Mouse (Mus musculus): ENCODE data around the gene Pold1. TPM values are rescaled to one million over a fixed set of nuclear protein-coding genes. Genes with fewer than 3 reads are reported as not detected.
A peak's percentile ranks its signal among the peaks of the same experiment; 100 is the strongest.

Pold1 gene
- polyA plus RNA-seq, 1 experiment from 2014 or later: 68.4 TPM

GRCm38 (mm10) chr7:44589946-44590345 lies 41.3 kb upstream of the Pold1 start:
- ATAC-seq (ENCODE audit: low read depth): no peak
- no peak for DNase-seq
- peaks cover 91% of the 10 kb centered on the region for H3K27me3 ChIP-seq
- H3K9ac ChIP-seq: no peak overlapping the region
- no peak overlapping the region for H3K27ac ChIP-seq
- 6% methylated on average over 13 of the region's 13 CpGs for WGBS (ENCODE audit: insufficient replicate concordance)
- peaks cover 32% of the 10 kb centered on the region for H3K4me1 ChIP-seq (replicated peaks)
- H3K9me3 ChIP-seq (replicated peaks): no peaks in the 10 kb centered on the region
- no peaks in the 10 kb centered on the region for H3K36me3 ChIP-seq
- no peak overlapping the region for H3K4me3 ChIP-seq (replicated peaks)
- H3K4me2 ChIP-seq: peak overlapping the region; percentile 74

GRCm38 (mm10) chr7:44589149-44589548 lies 40.5 kb upstream of the Pold1 start:
- WGBS (ENCODE audit: insufficient replicate concordance): 1% methylated on average over 33 of the region's 33 CpGs
- no peak overlapping the region for H3K9ac ChIP-seq
- no peak overlapping the region for H3K27ac ChIP-seq

GRCm38 (mm10) chr7:44588338-44588737 lies 39.7 kb upstream of the Pold1 start:
- no peak for DNase-seq

More at GRCm38 (mm10) chr7:44589149-44589548, 40.5 kb upstream of the Pold1 start:
- H3K27me3 ChIP-seq: peaks cover 93% of the 10 kb centered on the region
- DNase-seq: peak; percentile 33
- H3K4me1 ChIP-seq (replicated peaks): peaks cover 32% of the 10 kb centered on the region
- peak overlapping the region; percentile 38 for H3K4me3 ChIP-seq (replicated peaks)
- H3K9me3 ChIP-seq (replicated peaks): no peaks in the 10 kb centered on the region
- peak overlapping the region; percentile 59 for H3K4me2 ChIP-seq
- ATAC-seq (ENCODE audit: low read depth): peak; percentile 18; the same call in 1 of the 2 replicates
- H3K36me3 ChIP-seq: no peaks in the 10 kb centered on the region

DNA sequence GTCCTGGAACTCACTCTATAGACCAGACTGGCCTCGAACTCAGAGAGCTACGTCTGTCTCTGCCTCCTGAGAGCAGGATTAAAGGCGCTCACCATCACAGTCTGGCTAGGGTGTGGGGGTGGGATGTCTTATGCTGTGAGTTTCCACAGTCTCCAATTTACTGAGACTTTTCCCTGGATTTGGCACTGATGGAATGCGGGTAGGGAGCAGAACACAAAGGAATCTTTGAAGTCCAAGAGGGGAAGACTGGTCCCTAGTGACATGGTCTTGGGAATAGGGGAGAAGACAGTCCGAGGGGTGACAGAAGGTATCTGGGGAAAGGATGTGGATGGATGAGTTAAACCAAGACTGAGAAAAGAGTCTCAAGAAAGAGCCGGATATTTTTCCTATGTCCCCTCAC lies 39.0 kb upstream of the Pold1 start:
- no peak overlapping the region for H3K4me2 ChIP-seq
- no peaks in the 10 kb centered on the region for H3K9me3 ChIP-seq (replicated peaks)
- no peaks in the 10 kb centered on the region for H3K36me3 ChIP-seq
- peaks cover 32% of the 10 kb centered on the region for H3K4me1 ChIP-seq (replicated peaks)
- peaks cover 91% of the 10 kb centered on the region for H3K27me3 ChIP-seq
- no peak for ATAC-seq (ENCODE audit: low read depth)
- H3K27ac ChIP-seq: no peak overlapping the region
- WGBS (ENCODE audit: insufficient replicate concordance): 27% methylated on average over 6 of the region's 6 CpGs
- no peak overlapping the region for H3K9ac ChIP-seq
- no peak overlapping the region for H3K4me3 ChIP-seq (replicated peaks)
- no peak for DNase-seq

More at GRCm38 (mm10) chr7:44588338-44588737, 39.7 kb upstream of the Pold1 start:
- Histone ChIP-seq H3K4me2 (peak overlapping the region; percentile 59), H3K27me3 (peaks cover 92% of the 10 kb centered on the region), H3K9ac (no peak overlapping the region), H3K27ac (no peak overlapping the region), H3K4me1 (replicated peaks) (peaks cover 32% of the 10 kb centered on the region), H3K36me3 (no peaks in the 10 kb centered on the region), H3K4me3 (replicated peaks) (no peak overlapping the region), H3K9me3 (replicated peaks) (no peaks in the 10 kb centered on the region)
- WGBS (ENCODE audit: insufficient replicate concordance): 9% methylated on average over 12 of the region's 12 CpGs
- no peak for ATAC-seq (ENCODE audit: low read depth)

DNA sequence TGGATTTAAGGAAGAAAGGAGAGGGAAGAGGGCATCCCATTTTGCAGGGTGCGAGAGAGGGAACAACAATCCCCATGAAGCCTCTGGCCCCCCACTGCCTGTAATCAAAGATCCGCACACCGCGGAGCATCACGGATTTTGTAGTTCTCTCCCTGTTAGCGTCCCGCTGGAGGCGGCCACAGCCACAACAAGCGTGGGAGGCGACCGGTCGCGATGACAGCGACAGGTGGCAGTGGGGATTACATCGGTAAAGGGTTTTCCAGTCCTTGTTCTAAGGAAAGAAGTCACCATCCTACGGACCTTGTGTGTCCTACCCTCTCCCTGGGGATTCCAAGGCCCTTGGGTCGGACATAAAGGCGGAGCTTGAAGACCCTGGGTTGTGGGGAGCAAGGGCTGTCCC lies 38.3 kb upstream of the Pold1 start:
- under 1% methylated on average over 18 of the region's 18 CpGs for WGBS (ENCODE audit: insufficient replicate concordance)
- no peaks in the 10 kb centered on the region for H3K36me3 ChIP-seq
- no peaks in the 10 kb centered on the region for H3K9me3 ChIP-seq (replicated peaks)
- no peak for ATAC-seq (ENCODE audit: low read depth)
- peak overlapping the region; percentile 24 for H3K4me2 ChIP-seq
- DNase-seq: no peak
- peaks cover 37% of the 10 kb centered on the region for H3K4me1 ChIP-seq (replicated peaks)
- no peak overlapping the region for H3K4me3 ChIP-seq (replicated peaks)
- H3K27me3 ChIP-seq: peaks cover 91% of the 10 kb centered on the region
- no peak overlapping the region for H3K27ac ChIP-seq
- no peak overlapping the region for H3K9ac ChIP-seq

- H3K4me2 ChIP-seq: peak overlapping the region; percentile 24
- no peak for ATAC-seq (ENCODE audit: low read depth)
- WGBS (ENCODE audit: insufficient replicate concordance): 13% methylated on average over 19 of the region's 19 CpGs
- no peak overlapping the region for H3K27ac ChIP-seq
- peaks cover 40% of the 10 kb centered on the region for H3K4me1 ChIP-seq (replicated peaks)
- H3K36me3 ChIP-seq: no peaks in the 10 kb centered on the region
- H3K9ac ChIP-seq: no peak overlapping the region
- DNase-seq: no peak
- H3K27me3 ChIP-seq: peaks cover 91% of the 10 kb centered on the region
- H3K9me3 ChIP-seq (replicated peaks): no peaks in the 10 kb centered on the region
- no peak overlapping the region for H3K4me3 ChIP-seq (replicated peaks)
These were observed 37.9 kb upstream of the Pold1 start for GRCm38 (mm10) chr7:44586518-44586917.

GRCm38 (mm10) chr7:44585606-44586005 lies 37.0 kb upstream of the Pold1 start:
- 73% methylated on average over 6 of the region's 6 CpGs for whole genome bisulfite sequencing (ENCODE audit: insufficient replicate concordance)
- Histone ChIP-seq H3K36me3 (no peaks in the 10 kb centered on the region), H3K4me3 (replicated peaks) (no peak overlapping the region), H3K9me3 (replicated peaks) (no peaks in the 10 kb centered on the region), H3K4me2 (no peak overlapping the region), H3K4me1 (replicated peaks) (peaks cover 31% of the 10 kb centered on the region), H3K27ac (no peak overlapping the region), H3K9ac (no peak overlapping the region), H3K27me3 (peaks cover 91% of the 10 kb centered on the region)
- ATAC-seq (ENCODE audit: low read depth) (no peak), DNase-seq (no peak)

DNA sequence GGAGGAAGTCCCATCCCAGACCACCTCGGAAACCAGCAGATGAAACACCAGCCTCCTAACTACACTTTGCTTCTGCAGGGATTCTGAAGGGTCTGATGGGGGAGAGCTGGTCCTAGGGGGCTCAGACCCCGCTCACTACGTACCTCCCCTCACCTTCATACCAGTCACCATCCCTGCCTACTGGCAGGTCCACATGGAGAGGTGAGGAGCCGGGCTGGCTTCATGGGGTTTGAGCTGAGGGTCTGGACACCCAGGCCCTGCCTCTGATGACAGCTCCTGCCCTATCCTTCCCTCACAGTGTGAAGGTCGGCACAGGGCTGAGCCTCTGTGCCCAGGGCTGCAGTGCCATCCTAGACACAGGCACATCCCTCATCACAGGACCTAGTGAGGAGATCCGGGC lies 36.3 kb upstream of the Pold1 start:
- ATAC-seq (ENCODE audit: low read depth): no peak
- Histone ChIP-seq H3K9me3 (replicated peaks) (no peaks in the 10 kb centered on the region), H3K27ac (no peak overlapping the region), H3K27me3 (peaks cover 85% of the 10 kb centered on the region), H3K4me3 (replicated peaks) (no peak overlapping the region), H3K36me3 (no peaks in the 10 kb centered on the region), H3K4me2 (no peak overlapping the region), H3K4me1 (replicated peaks) (peaks cover 25% of the 10 kb centered on the region), H3K9ac (no peak overlapping the region)
- WGBS (ENCODE audit: insufficient replicate concordance): 69% methylated on average over 6 of the region's 6 CpGs
- DNase-seq: no peak

GRCm38 (mm10) chr7:44584265-44584804 lies 35.7 kb upstream of the Pold1 start:
- Histone ChIP-seq H3K4me3 (replicated peaks) (no peak overlapping the region), H3K27ac (no peak overlapping the region), H3K4me1 (replicated peaks) (peaks cover 21% of the 10 kb centered on the region), H3K9ac (no peak overlapping the region), H3K9me3 (replicated peaks) (no peaks in the 10 kb centered on the region), H3K4me2 (no peak overlapping the region), H3K36me3 (no peaks in the 10 kb centered on the region), H3K27me3 (peaks cover 79% of the 10 kb centered on the region)
- 47% methylated on average over 4 of the region's 4 CpGs for WGBS (ENCODE audit: insufficient replicate concordance)
- ATAC-seq (ENCODE audit: low read depth): no peak
- DNase-seq: no peak

DNA sequence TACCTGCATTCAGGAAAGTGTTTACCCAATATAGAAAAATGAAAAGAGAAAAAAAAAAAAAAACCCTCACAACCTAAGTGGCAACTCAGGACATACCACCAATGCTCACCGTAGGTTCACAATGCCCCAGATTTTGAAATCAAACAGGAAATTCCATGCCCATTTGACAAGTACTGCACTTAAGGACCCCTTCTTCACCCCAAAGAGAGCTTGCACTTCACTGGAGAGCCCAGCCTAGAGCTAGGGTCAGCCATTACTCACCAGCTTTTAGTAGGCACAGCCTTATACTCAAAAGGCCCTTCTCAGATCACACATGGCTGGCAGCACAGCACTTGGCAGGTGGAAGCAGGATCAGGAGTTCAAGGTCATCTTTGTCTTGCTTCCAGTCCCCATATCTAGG lies 34.5 kb upstream of the Pold1 start:
- DNase-seq (no peak), ATAC-seq (ENCODE audit: low read depth) (no peak)
- H3K4me2 ChIP-seq: no peak overlapping the region
- no peaks in the 10 kb centered on the region for H3K36me3 ChIP-seq
- 56% methylated on average over 1 of the region's 1 CpGs for WGBS (ENCODE audit: insufficient replicate concordance)
- no peak overlapping the region for H3K4me3 ChIP-seq (replicated peaks)
- peaks cover 67% of the 10 kb centered on the region for H3K27me3 ChIP-seq
- H3K9ac ChIP-seq: no peak overlapping the region
- peaks cover 10% of the 10 kb centered on the region for H3K4me1 ChIP-seq (replicated peaks)
- no peak overlapping the region for H3K27ac ChIP-seq
- H3K9me3 ChIP-seq (replicated peaks): no peaks in the 10 kb centered on the region

GRCm38 (mm10) chr7:44582709-44583108 lies 34.1 kb upstream of the Pold1 start:
- Histone ChIP-seq H3K4me2 (no peak overlapping the region), H3K9ac (no peak overlapping the region), H3K36me3 (no peaks in the 10 kb centered on the region), H3K27ac (no peak overlapping the region), H3K27me3 (peaks cover 63% of the 10 kb centered on the region), H3K4me1 (replicated peaks) (peaks cover 10% of the 10 kb centered on the region), H3K4me3 (replicated peaks) (no peak overlapping the region), H3K9me3 (replicated peaks) (no peaks in the 10 kb centered on the region)
- DNase-seq: no peak
- 41% methylated on average over 5 of the region's 5 CpGs for WGBS (ENCODE audit: insufficient replicate concordance)
- no peak for ATAC-seq (ENCODE audit: low read depth)

GRCm38 (mm10) chr7:44581637-44582036 lies 33.0 kb upstream of the Pold1 start:
- 50% methylated on average over 6 of the region's 6 CpGs for WGBS (ENCODE audit: insufficient replicate concordance)
- DNase-seq: no peak
- H3K4me3 ChIP-seq (replicated peaks): no peak overlapping the region
- H3K4me1 ChIP-seq (replicated peaks): peaks cover 10% of the 10 kb centered on the region
- H3K27me3 ChIP-seq: peaks cover 52% of the 10 kb centered on the region
- no peaks in the 10 kb centered on the region for H3K36me3 ChIP-seq
- H3K9me3 ChIP-seq (replicated peaks): no peaks in the 10 kb centered on the region
- no peak overlapping the region for H3K27ac ChIP-seq
- no peak for ATAC-seq (ENCODE audit: low read depth)
- no peak overlapping the region for H3K4me2 ChIP-seq
- no peak overlapping the region for H3K9ac ChIP-seq

Data from liver, embryonic 13.5 days (tissue).